Mouse (Mus musculus): ENCODE data around the gene Rcsd1. TPM values are rescaled to one million over a fixed set of nuclear protein-coding genes. Genes with fewer than 3 reads are reported as not detected.

Gene Rcsd1
- polyA plus RNA-seq, 1 experiment, result 10.6 TPM

- WGBS, result 44% methylated on average over 13 of the region's 13 CpGs
Measured at GRCm38 (mm10) chr1:165667380-165667779, 42.2 kb downstream of the Rcsd1 start.

GRCm38 (mm10) chr1:165666944-165667343, 42.6 kb downstream of the Rcsd1 start:
- 87% methylated on average over 6 of the region's 6 CpGs for WGBS
- DNase-seq (ENCODE audit: low read depth, low spot score), result no peak

More at GRCm38 (mm10) chr1:165667380-165667779, 42.2 kb downstream of the Rcsd1 start:
- DNase-seq (ENCODE audit: low read depth, low spot score), result no peak

GRCm38 (mm10) chr1:165665758-165666157, 43.8 kb downstream of the Rcsd1 start:
- WGBS, result 76% methylated on average over 5 of the region's 5 CpGs
- DNase-seq (ENCODE audit: low read depth, low spot score), result no peak

- WGBS, result 81% methylated on average over 16 of the region's 16 CpGs
- no peak for DNase-seq (ENCODE audit: low read depth, low spot score)
Measured at GRCm38 (mm10) chr1:165663277-165663676, 46.3 kb downstream of the Rcsd1 start.

- DNase-seq (ENCODE audit: low read depth, low spot score), result no peak
- 68% methylated on average over 15 of the region's 15 CpGs for WGBS
Measured at GRCm38 (mm10) chr1:165662426-165663192, 46.9 kb downstream of the Rcsd1 start.

GRCm38 (mm10) chr1:165661725-165662124, 47.8 kb downstream of the Rcsd1 start:
- DNase-seq (ENCODE audit: low read depth, low spot score), result no peak
- 86% methylated on average over 6 of the region's 6 CpGs for whole genome bisulfite sequencing

GRCm38 (mm10) chr1:165661191-165661590, 48.4 kb downstream of the Rcsd1 start:
- WGBS, result 60% methylated on average over 3 of the region's 3 CpGs
- no peak for DNase-seq (ENCODE audit: low read depth, low spot score)

- DNase-seq (ENCODE audit: low read depth, low spot score), result no peak
- 23% methylated on average over 4 of the region's 4 CpGs for WGBS
Measured at GRCm38 (mm10) chr1:165660774-165661173, 48.8 kb downstream of the Rcsd1 start.

- WGBS, result 31% methylated on average over 5 of the region's 5 CpGs
- peak; percentile 24 for DNase-seq (ENCODE audit: low read depth, low spot score)
Measured at GRCm38 (mm10) chr1:165658602-165659001, 51.0 kb downstream of the Rcsd1 start.

GRCm38 (mm10) chr1:165655482-165655881, 54.1 kb downstream of the Rcsd1 start:
- 64% methylated on average over 14 of the region's 14 CpGs for WGBS
- no peak for DNase-seq (ENCODE audit: low read depth, low spot score)

- DNase-seq (ENCODE audit: low read depth, low spot score), result no peak
- 68% methylated on average over 6 of the region's 6 CpGs for WGBS
Measured at GRCm38 (mm10) chr1:165655022-165655421, 54.5 kb downstream of the Rcsd1 start.

- WGBS, result 79% methylated on average over 14 of the region's 14 CpGs
- DNase-seq (ENCODE audit: low read depth, low spot score), result no peak
Measured at GRCm38 (mm10) chr1:165653126-165653885, 56.3 kb downstream of the Rcsd1 start.

- WGBS, result 83% methylated on average over 2 of the region's 2 CpGs
- no peak for DNase-seq (ENCODE audit: low read depth, low spot score)
Measured at GRCm38 (mm10) chr1:165652507-165652906, 57.0 kb downstream of the Rcsd1 start.

GRCm38 (mm10) chr1:165651158-165651557, 58.4 kb downstream of the Rcsd1 start:
- WGBS, result 36% methylated on average over 5 of the region's 5 CpGs
- no peak for DNase-seq (ENCODE audit: low read depth, low spot score)

- 77% methylated on average over 4 of the region's 4 CpGs for WGBS
- DNase-seq (ENCODE audit: low read depth, low spot score), result no peak
Measured at GRCm38 (mm10) chr1:165645102-165645501, 64.5 kb downstream of the Rcsd1 start.

GRCm38 (mm10) chr1:165643735-165644134, 65.8 kb downstream of the Rcsd1 start:
- 41% methylated on average over 5 of the region's 5 CpGs for WGBS
- DNase-seq (ENCODE audit: low read depth, low spot score), result no peak

GRCm38 (mm10) chr1:165642780-165643311, 66.7 kb downstream of the Rcsd1 start:
- under 1% methylated on average over 16 of the region's 16 CpGs for whole genome bisulfite sequencing
- no peak for DNase-seq (ENCODE audit: low read depth, low spot score)

GRCm38 (mm10) chr1:165641786-165642771, 67.5 kb downstream of the Rcsd1 start:
- no peak for DNase-seq (ENCODE audit: low read depth, low spot score)
- WGBS, result under 1% methylated on average over 75 of the region's 75 CpGs

GRCm38 (mm10) chr1:165641271-165641771, 68.2 kb downstream of the Rcsd1 start:
- no peak for DNase-seq (ENCODE audit: low read depth, low spot score)
- 5% methylated on average over 16 of the region's 16 CpGs for WGBS

Data from large intestine, adult 2 months (tissue).